Mouse (Mus musculus) C2C12 (cell line): ENCODE results near the gene Papss2. TPM values are rescaled to one million over a fixed set of nuclear protein-coding genes. Genes with fewer than 3 reads are reported as not detected.

Experiments used
- H3K27me3 ChIP-seq: one replicate; pipeline ENCODE4 v1.6.1; 2011; ENCODE audit not compliant: control insufficient read depth, insufficient read depth, insufficient read length
- H3K36me3 ChIP-seq: one replicate; pipeline ENCODE4 v1.6.1; 2011; ENCODE audit not compliant: control insufficient read depth, insufficient read depth
- H3K4me3 ChIP-seq: one replicate; pipeline ENCODE4 v1.5.1; 2011; ENCODE audit warnings: mild to moderate bottlenecking, control low read depth; ENCODE audit not compliant: poor library complexity, insufficient read depth, severe bottlenecking
- H3K79me2 ChIP-seq: one replicate; pipeline ENCODE4 v1.6.1; 2011; ENCODE audit not compliant: control insufficient read depth, insufficient read depth
- H3K79me3 ChIP-seq: one replicate; pipeline ENCODE4 v1.6.1; 2011; ENCODE audit warnings: low read depth, control low read depth
- H3ac ChIP-seq: one replicate; pipeline ENCODE3; 2011; ENCODE audit warnings: low read depth; ENCODE audit not compliant: control insufficient read depth, insufficient read length
- CEBPB ChIP-seq: IDR thresholded peaks from one replicate; pipeline ENCODE4 v1.6.1; 2011; ENCODE audit warnings: low read depth, mild to moderate bottlenecking, control low read depth, moderate library complexity
- CTCF ChIP-seq: IDR thresholded peaks from one replicate; pipeline ENCODE4 v1.5.1; 2011; ENCODE audit not compliant: control insufficient read depth, insufficient read depth, insufficient read length
- FOSL1 ChIP-seq: IDR thresholded peaks from one replicate; pipeline ENCODE4 v1.8.0; 2011; ENCODE audit warnings: mild to moderate bottlenecking, low read length; ENCODE audit not compliant: poor library complexity, insufficient read depth, severe bottlenecking
- MAX ChIP-seq: IDR thresholded peaks from one replicate; pipeline ENCODE4 v1.6.1; 2011; ENCODE audit warnings: mild to moderate bottlenecking, control low read depth
- MYOD1 ChIP-seq: IDR thresholded peaks from one replicate; pipeline ENCODE4 v1.6.1; 2011; ENCODE audit warnings: low read depth; ENCODE audit not compliant: control insufficient read depth, insufficient read length
- MYOG ChIP-seq: IDR thresholded peaks from one replicate; pipeline ENCODE4 v1.6.1; 2011; ENCODE audit not compliant: control insufficient read depth, insufficient read length; ENCODE audit errors: extremely low read depth
- USF1 ChIP-seq: IDR thresholded peaks from one replicate; pipeline ENCODE4 v1.6.1; 2011; ENCODE audit warnings: low read depth, mild to moderate bottlenecking, control low read depth, moderate library complexity
- polyA plus RNA-seq: library from polyadenylated mRNA; unstranded; fragments of >200 nt; fragmentation: generic; extraction: Trizol; gene quantifications from one replicate; pipeline ENCODE4 v1.2.1, GENCODE M21; 2012; ENCODE audit warnings: missing spikeins

Papss2 gene
- polyA plus RNA-seq, 1 experiment: 0.29 TPM

- Histone ChIP-seq H3K27me3 (peaks cover 18% of the 10 kb centered on the region), H3K79me3 (no peaks in the 10 kb centered on the region), H3ac (no peak overlapping the region), H3K4me3 (no peak overlapping the region), H3K36me3 (no peaks in the 10 kb centered on the region), H3K79me2 (no peaks in the 10 kb centered on the region)
- TF ChIP-seq FOSL1 (no peak), CEBPB (no peak), CTCF (no peak), USF1 (no peak), MYOG (no peak), MYOD1 (no peak), MAX (no peak)
These were observed 3.8 kb downstream of the Papss2 start for GRCm38 (mm10) chr19:32599436-32599835.

GRCm38 (mm10) chr19:32601033-32601770, 5.6 kb downstream of the Papss2 start:
- no peak overlapping the region for H3K4me3 ChIP-seq
- H3K79me2 ChIP-seq: no peaks in the 10 kb centered on the region
- no peaks in the 10 kb centered on the region for H3K36me3 ChIP-seq
- no peak overlapping the region for H3ac ChIP-seq
- H3K27me3 ChIP-seq: peaks cover 11% of the 10 kb centered on the region
- TF ChIP-seq CTCF (no peak), MYOD1 (no peak), CEBPB (no peak), USF1 (no peak), FOSL1 (no peak), MYOG (no peak), MAX (no peak)
- no peaks in the 10 kb centered on the region for H3K79me3 ChIP-seq

- TF ChIP-seq MYOG (no peak), CEBPB (no peak), CTCF (no peak), MAX (no peak), MYOD1 (no peak), FOSL1 (no peak), USF1 (no peak)
- no peak overlapping the region for H3K4me3 ChIP-seq
- H3ac ChIP-seq: no peak overlapping the region
- peaks cover 6% of the 10 kb centered on the region for H3K27me3 ChIP-seq
- no peaks in the 10 kb centered on the region for H3K79me2 ChIP-seq
- no peaks in the 10 kb centered on the region for H3K36me3 ChIP-seq
- no peaks in the 10 kb centered on the region for H3K79me3 ChIP-seq
These were observed 7.9 kb downstream of the Papss2 start for GRCm38 (mm10) chr19:32603466-32603865.

GRCm38 (mm10) chr19:32604127-32604526, 8.5 kb downstream of the Papss2 start:
- Histone ChIP-seq H3K36me3 (no peaks in the 10 kb centered on the region), H3ac (no peak overlapping the region), H3K79me2 (no peaks in the 10 kb centered on the region), H3K79me3 (no peaks in the 10 kb centered on the region), H3K4me3 (no peak overlapping the region), H3K27me3 (peaks cover 6% of the 10 kb centered on the region)
- TF ChIP-seq MYOG (no peak), CEBPB (no peak), MYOD1 (no peak), MAX (no peak), USF1 (no peak), FOSL1 (no peak), CTCF (no peak)

GRCm38 (mm10) chr19:32604563-32605252, 9.1 kb downstream of the Papss2 start:
- Histone ChIP-seq H3K27me3 (peaks cover 6% of the 10 kb centered on the region), H3K4me3 (no peak overlapping the region), H3K79me2 (no peaks in the 10 kb centered on the region), H3K79me3 (no peaks in the 10 kb centered on the region), H3K36me3 (no peaks in the 10 kb centered on the region), H3ac (no peak overlapping the region)
- TF ChIP-seq USF1 (no peak), MYOG (no peak), CEBPB (no peak), MAX (no peak), MYOD1 (no peak), FOSL1 (no peak), CTCF (no peak)
